Comparison of ENCODE assay signal across 7 mouse cellular contexts in genomic region chr13:98815147-98815785, GRCm38 (mm10). TPM values are rescaled to one million over a fixed set of nuclear protein-coding genes. Genes with fewer than 3 reads are reported as not detected.
A peak's percentile ranks its signal among the peaks of the same experiment; 100 is the strongest.
DNase-seq lines count a peak whose midpoint lies in the region; ATAC-seq lines count a peak whose summit lies in the region.

Fcho2 (minus strand) TSS chr13:98815449.

- peak within 1 kb of the TSS; percentile 67 for H3K4me2 ChIP-seq in midbrain, embryonic 13.5 days (replicated peaks)

- no peaks in the 10 kb centered on the region for H3K9me3 ChIP-seq in embryonic facial prominence, embryonic 10.5 days
- no peaks in the 10 kb centered on the region for H3K9me3 ChIP-seq in limb, embryonic 10.5 days (replicated peaks)
- no peaks in the 10 kb centered on the region for H3K9me3 ChIP-seq in midbrain, embryonic 13.5 days

- H3K27ac ChIP-seq in embryonic facial prominence, embryonic 10.5 days (replicated peaks) = peak within 1 kb of the TSS; percentile 99
- peak within 1 kb of the TSS; percentile 99 for H3K27ac ChIP-seq in limb, embryonic 10.5 days
- peak within 1 kb of the TSS; percentile 94 for H3K27ac ChIP-seq in midbrain, embryonic 13.5 days

- H3K4me3 ChIP-seq in embryonic facial prominence, embryonic 10.5 days = peak within 1 kb of the TSS; percentile 93
- H3K4me3 ChIP-seq in limb, embryonic 10.5 days = peak within 1 kb of the TSS; percentile 90
- H3K4me3 ChIP-seq in midbrain, embryonic 13.5 days (replicated peaks) = peak within 1 kb of the TSS; percentile 94

- peak; percentile 67 for ATAC-seq in granulocyte monocyte progenitor cell, adult 5-6 weeks (replicated peaks; ENCODE audit: poor library complexity, severe bottlenecking)
- peak; percentile 98 for ATAC-seq in midbrain, embryonic 13.5 days

- under 1% methylated on average over 61 of the region's 61 CpGs for WGBS in embryonic facial prominence, embryonic 10.5 days
- WGBS in limb, embryonic 10.5 days = 1% methylated on average over 61 of the region's 61 CpGs
- under 1% methylated on average over 40 of the region's 61 CpGs for WGBS in midbrain, embryonic 13.5 days

- H3K9ac ChIP-seq in midbrain, embryonic 13.5 days (replicated peaks) = peak within 1 kb of the TSS; percentile 96

- no peaks in the 10 kb centered on the region for H3K36me3 ChIP-seq in embryonic facial prominence, embryonic 10.5 days (replicated peaks)
- peaks cover 5% of the 10 kb centered on the region; the same call in 1 of the 2 replicates for H3K36me3 ChIP-seq in limb, embryonic 10.5 days
- H3K36me3 ChIP-seq in midbrain, embryonic 13.5 days = no peaks in the 10 kb centered on the region

- no peaks in the 10 kb centered on the region for H3K27me3 ChIP-seq in embryonic facial prominence, embryonic 10.5 days (replicated peaks; ENCODE audit: low read depth, poor library complexity, severe bottlenecking)
- no peaks in the 10 kb centered on the region for H3K27me3 ChIP-seq in limb, embryonic 10.5 days (ENCODE audit: low read depth, poor library complexity, severe bottlenecking)
- no peaks in the 10 kb centered on the region for H3K27me3 ChIP-seq in midbrain, embryonic 13.5 days

- DNase-seq in adrenal gland, postnatal 10 days = peak; percentile 99
- DNase-seq in embryonic facial prominence, embryonic 10.5 days (ENCODE audit: low spot score) = peak; percentile 100
- peak; percentile 100 for DNase-seq in kidney, adult 11 months
- peak; percentile 99 for DNase-seq in limb, embryonic 10.5 days (ENCODE audit: low spot score)
- DNase-seq in spleen, adult 12 weeks (ENCODE audit: low spot score) = peak; percentile 98

- H3K4me1 ChIP-seq in embryonic facial prominence, embryonic 10.5 days = peaks cover 28% of the 10 kb centered on the region
- peaks cover 18% of the 10 kb centered on the region for H3K4me1 ChIP-seq in limb, embryonic 10.5 days
- peaks cover 6% of the 10 kb centered on the region for H3K4me1 ChIP-seq in midbrain, embryonic 13.5 days (replicated peaks)

RNA-seq across cellular contexts. Expression of gene Fcho2, which starts in this region (rescaled TPM):
- total RNA-seq in adrenal gland, postnatal 10 days (2021) = 10 to 100 TPM; 40.6 to 50.8 TPM
- polyA plus RNA-seq in embryonic facial prominence, embryonic 10.5 days (2016; fragmentation: Nextera tagmentation; extraction: Ambion mirVana) = 33.8 and 35.7 TPM in 2 replicates
- total RNA-seq in granulocyte monocyte progenitor cell, adult 5-6 weeks (2014; fragmentation: Nextera tagmentation) = 47.5 and 48.2 TPM in 2 replicates
- 14.7 TPM in 2 replicates for total RNA-seq in granulocyte monocyte progenitor cell, adult 5-6 weeks (2017)
- 26.1 and 34.1 TPM in 2 replicates for polyA plus RNA-seq in limb, embryonic 10.5 days (2016; fragmentation: Nextera tagmentation; extraction: Ambion mirVana)
- polyA plus RNA-seq in midbrain, embryonic 13.5 days (2015; fragmentation: Nextera tagmentation; extraction: Ambion mirVana) = 27.0 and 30.6 TPM in 2 replicates

Comparison
In these comparisons a context has a peak if more than half of its experiments do, and no peak if none do; other contexts are left out.
1. Peak in every context shown above with its lines: DNase-seq, ATAC-seq, H3K4me3 ChIP-seq and H3K27ac ChIP-seq.